Mouse (Mus musculus) midbrain, embryonic 15.5 days (tissue): Measurements from ENCODE around the gene H2-T3. TPM values are rescaled to one million over a fixed set of nuclear protein-coding genes. Genes with fewer than 3 reads are reported as not detected.
"Not testable (repeated sequence)": the region's sequence is repeated elsewhere in the genome, so short reads cannot be mapped to it uniquely, and the experiment has no call there.

ENCODE experiments used
- ATAC-seq: fragments of 200-750 bp; cut with Nextera tagmentation; replicated peaks from 2 replicates; pipeline ENCODE4 v1.8.0; 2017; ENCODE audit warnings: moderate TSS enrichment
- H3K27ac ChIP-seq: fragments of 300-500 bp; sonication (generic); 2 replicates; pipeline ENCODE4 v1.5.1; 2015; ENCODE audit warnings: mild to moderate bottlenecking, inconsistent platforms
- H3K27me3 ChIP-seq: fragments of 300-500 bp; sonication (generic); replicated peaks from 2 replicates; pipeline ENCODE4 v1.6.1; 2015; ENCODE audit warnings: inconsistent platforms
- H3K36me3 ChIP-seq: fragments of 300-500 bp; sonication (generic); replicated peaks from 2 replicates; pipeline ENCODE4 v1.6.1; 2015; ENCODE audit warnings: inconsistent platforms
- H3K4me1 ChIP-seq: fragments of 300-500 bp; sonication (generic); 2 replicates; pipeline ENCODE4 v1.6.1; 2015; ENCODE audit warnings: inconsistent platforms
- H3K4me2 ChIP-seq: fragments of 300-500 bp; sonication (generic); 2 replicates; pipeline ENCODE4 v1.6.1; 2015; ENCODE audit warnings: inconsistent platforms, mild to moderate bottlenecking, moderate library complexity
- H3K4me3 ChIP-seq: fragments of 300-500 bp; sonication (generic); 2 replicates; pipeline ENCODE4 v1.5.1; 2015; ENCODE audit warnings: mild to moderate bottlenecking, inconsistent platforms
- H3K9ac ChIP-seq: fragments of 300-500 bp; sonication (generic); 2 replicates; pipeline ENCODE4 v1.6.1; 2015; ENCODE audit warnings: mild to moderate bottlenecking, inconsistent platforms
- H3K9me3 ChIP-seq: fragments of 300-500 bp; sonication (generic); 2 replicates; pipeline ENCODE4 v1.6.1; 2016; ENCODE audit warnings: inconsistent platforms
- WGBS: fragments of 180-500 bp; shearing (Covaris S2); methylation state at CpG from one replicate; pipeline ENCODE4 v1.1.7; 2015; ENCODE audit warnings: mixed read lengths; 5-methylcytosine and 5-hydroxymethylcytosine counted together
- polyA plus RNA-seq: library from polyadenylated mRNA; unstranded; fragments of >200 nt; fragmentation: Nextera tagmentation; extraction: Ambion mirVana; gene quantifications from 2 replicates; pipeline ENCODE4 v1.2.1, GENCODE M21; 2015

H2-T3 gene
- polyA plus RNA-seq, 1 experiment from 2014 or later: 0.14 TPM

DNA sequence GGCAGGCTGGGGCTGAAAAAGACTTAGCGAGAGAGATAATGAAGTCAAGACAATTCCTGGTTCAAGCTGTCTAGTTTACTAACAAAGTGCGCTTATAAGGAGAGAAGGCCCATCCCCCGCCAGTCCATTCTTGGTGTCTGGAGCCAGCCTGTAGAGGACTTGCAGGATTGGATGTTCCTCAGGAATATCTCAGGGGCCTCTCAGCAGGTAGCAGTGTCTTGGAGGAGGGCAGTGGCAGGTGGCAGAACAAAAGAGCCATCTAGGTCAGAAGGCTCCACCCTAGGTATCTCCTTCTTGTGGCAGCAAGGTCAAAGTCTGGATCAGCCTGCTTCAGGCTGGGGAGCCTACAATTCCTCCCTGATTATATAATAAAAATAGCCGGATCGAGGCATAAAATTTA lies 41.6 kb downstream of the H2-T3 start:
- H3K9me3 ChIP-seq, H3K9ac ChIP-seq, H3K36me3 ChIP-seq, H3K4me3 ChIP-seq, H3K4me2 ChIP-seq, ATAC-seq, H3K4me1 ChIP-seq, H3K27ac ChIP-seq: not testable (repeated sequence)
- peaks cover 31% of the 10 kb centered on the region for H3K27me3 ChIP-seq
- 67% methylated on average over 5 of the region's 5 CpGs for WGBS

DNA sequence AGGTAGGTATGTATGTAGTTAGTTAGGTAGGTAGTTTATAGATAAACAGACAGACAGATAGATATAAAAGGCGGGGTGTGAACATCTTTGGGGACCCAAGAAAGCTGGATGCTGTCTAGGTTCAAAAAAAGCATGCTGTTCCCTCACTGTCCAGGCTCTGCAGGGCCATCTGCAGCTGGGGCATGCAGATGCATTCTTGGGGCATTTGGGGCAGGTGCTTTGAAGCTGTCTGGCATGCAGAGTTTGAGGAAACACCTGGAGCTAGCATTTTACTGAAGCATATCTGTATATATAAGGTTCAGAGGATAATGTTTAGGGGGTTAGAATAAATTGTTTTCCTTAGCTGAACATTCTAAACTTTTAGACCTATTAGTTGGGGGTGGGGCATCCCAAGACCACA lies 43.1 kb downstream of the H2-T3 start:
- H3K27me3 ChIP-seq: peaks cover 33% of the 10 kb centered on the region
- H3K4me2 ChIP-seq, H3K9me3 ChIP-seq, H3K9ac ChIP-seq, H3K4me3 ChIP-seq, H3K27ac ChIP-seq, H3K4me1 ChIP-seq, H3K36me3 ChIP-seq, ATAC-seq: not testable (repeated sequence)
- WGBS: 79% methylated on average over 1 of the region's 1 CpGs

DNA sequence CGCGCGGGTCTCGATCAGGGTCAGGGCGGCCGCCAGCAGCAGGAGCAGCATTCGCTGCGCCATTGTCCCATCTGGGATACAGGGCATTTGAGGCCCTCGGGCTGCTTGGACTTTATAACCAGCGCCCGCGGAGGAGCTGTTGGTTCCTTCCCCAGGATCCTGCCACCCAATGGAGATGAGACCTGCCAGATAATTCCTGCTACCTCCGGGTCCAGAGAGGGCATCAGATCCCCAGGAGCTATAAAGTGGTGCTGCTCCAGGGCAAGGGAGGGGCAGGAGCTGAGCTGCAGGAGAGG lies 44.3 kb downstream of the H2-T3 start:
- WGBS: 1% methylated on average over 13 of the region's 13 CpGs
- H3K9me3 ChIP-seq, H3K4me1 ChIP-seq, H3K36me3 ChIP-seq, ATAC-seq, H3K9ac ChIP-seq, H3K27ac ChIP-seq: not testable (repeated sequence)
- peak overlapping the region; percentile 29 for H3K4me3 ChIP-seq
- peak overlapping the region; percentile 61 for H3K4me2 ChIP-seq
- H3K27me3 ChIP-seq: peaks cover 33% of the 10 kb centered on the region

DNA sequence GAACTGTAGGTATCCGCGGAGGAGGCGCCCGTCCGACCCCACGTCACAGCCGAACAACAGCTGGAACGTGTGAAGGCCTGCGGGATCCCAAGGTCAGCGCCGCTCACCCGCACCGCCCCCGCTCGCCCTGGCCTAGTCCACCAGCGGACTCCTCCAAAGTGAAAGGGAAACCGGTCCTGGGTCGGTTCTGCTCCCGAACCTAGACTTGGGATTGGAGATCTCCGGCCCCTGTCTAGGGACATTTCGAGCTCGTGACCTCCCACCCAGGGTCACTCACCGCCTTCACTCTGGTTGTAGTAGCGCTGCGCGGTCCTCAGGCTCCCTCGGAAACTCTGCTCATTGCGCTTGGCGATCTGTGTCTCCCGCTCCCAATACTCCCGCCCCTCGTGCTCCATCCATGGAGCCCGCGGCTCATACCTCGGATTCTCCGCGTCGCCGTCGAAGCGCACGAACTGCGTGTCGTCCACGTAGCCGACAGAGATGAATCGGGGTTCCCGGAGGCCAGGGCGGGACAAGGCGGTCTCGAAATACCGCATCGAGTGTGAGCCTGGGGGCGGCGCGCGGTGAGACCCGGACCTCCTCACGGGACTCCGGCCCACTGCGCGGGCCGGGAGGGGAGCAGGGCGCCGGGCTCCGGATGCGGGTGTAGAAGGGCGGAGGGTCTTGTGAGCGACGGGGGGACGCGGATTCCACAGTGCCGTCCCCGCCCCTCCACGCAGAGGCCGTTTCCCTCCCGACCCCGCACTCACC lies 44.8 kb downstream of the H2-T3 start:
- Histone ChIP-seq H3K4me3 (peak overlapping the region; percentile 29), H3K9ac (no peak overlapping the region), H3K36me3 (no peaks in the 10 kb centered on the region), H3K4me1 (peaks cover 9% of the 10 kb centered on the region), H3K9me3 (no peaks in the 10 kb centered on the region), H3K27ac (no peak overlapping the region), H3K27me3 (peaks cover 33% of the 10 kb centered on the region), H3K4me2 (peak overlapping the region; percentile 61)
- ATAC-seq: no peak; the same call in 1 of the 2 replicates
- WGBS: under 1% methylated on average over 77 of the region's 78 CpGs

DNA sequence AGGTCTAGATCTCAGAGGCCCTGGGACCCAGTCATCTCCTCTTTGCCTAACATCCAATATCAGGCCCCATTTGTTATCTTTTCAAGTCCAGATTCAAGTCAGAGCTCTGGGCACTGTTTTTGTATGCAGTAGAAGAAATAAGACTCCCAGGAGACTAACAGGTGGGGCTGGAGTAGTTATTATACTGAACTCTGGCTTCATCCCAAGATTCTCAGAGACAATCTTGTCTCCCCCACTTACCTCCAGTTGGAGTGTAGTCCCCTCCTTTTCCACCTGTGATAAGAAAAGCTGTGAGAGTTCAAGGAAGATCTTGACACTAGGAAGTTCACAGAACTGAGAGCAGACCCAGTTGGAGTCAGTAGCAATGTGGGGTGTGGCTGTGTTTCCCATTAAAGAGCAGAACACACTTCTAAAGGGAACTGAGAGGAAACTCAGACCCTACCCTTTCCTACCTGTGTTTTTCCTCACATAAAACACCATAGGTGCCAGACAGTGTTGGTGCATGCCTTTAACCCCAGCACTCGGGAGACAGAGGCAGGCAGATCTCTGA lies 53.7 kb downstream of the H2-T3 start:
- not testable (repeated sequence) for H3K4me1 ChIP-seq, H3K27me3 ChIP-seq, ATAC-seq, H3K4me3 ChIP-seq, H3K9ac ChIP-seq, H3K9me3 ChIP-seq, H3K4me2 ChIP-seq, H3K36me3 ChIP-seq, H3K27ac ChIP-seq
- WGBS: 76% methylated on average over 1 of the region's 1 CpGs

Other genes with a start within 250 kb of the H2-T3 start
- gene Abcf1, start 220.5 kb downstream of the H2-T3 start, polyA plus RNA-seq: 89.3 and 92.1 TPM in 2 replicates
- 62.6 and 64.8 TPM in 2 replicates for gene Gnl1, start 210.4 kb downstream of the H2-T3 start, polyA plus RNA-seq
- 99.3 and 102 TPM in 2 replicates for gene Prr3, start 210.1 kb downstream of the H2-T3 start, polyA plus RNA-seq
- 8.4 and 10.0 TPM in 2 replicates for gene H2-T24, start 169.7 kb downstream of the H2-T3 start, polyA plus RNA-seq
- 5.5 and 6.6 TPM in 2 replicates for gene H2-T23, start 157.4 kb downstream of the H2-T3 start, polyA plus RNA-seq
- gene H2-T22, start 147.5 kb downstream of the H2-T3 start, polyA plus RNA-seq: 6.0 and 7.2 TPM in 2 replicates
- not detected in 2 replicates for gene Gm6034, start 147.3 kb downstream of the H2-T3 start, polyA plus RNA-seq
- gene Gm11127, start 131.9 kb downstream of the H2-T3 start, polyA plus RNA-seq: not detected in 2 replicates
- not detected in 2 replicates for gene Gm19684, start 68.6 kb downstream of the H2-T3 start, polyA plus RNA-seq
- gene Gm7030, start 60.9 kb downstream of the H2-T3 start, polyA plus RNA-seq: not detected in 2 replicates
- gene Gm8909, start 21.8 kb downstream of the H2-T3 start, polyA plus RNA-seq: not detected in 2 replicates
- 124 and 138 TPM in 2 replicates for gene Rpp21, start 67.8 kb upstream of the H2-T3 start, polyA plus RNA-seq
- 29.0 and 31.2 TPM in 2 replicates for gene Trim39, start 82.0 kb upstream of the H2-T3 start, polyA plus RNA-seq
- gene H2-M10.2, start 96.2 kb upstream of the H2-T3 start, polyA plus RNA-seq: 0.20 and 0.35 TPM in 2 replicates
- not detected in 2 replicates for gene H2-M10.1, start 135.9 kb upstream of the H2-T3 start, polyA plus RNA-seq
- gene H2-M10.3, start 178.1 kb upstream of the H2-T3 start, polyA plus RNA-seq: not detected in 2 replicates